Mouse (Mus musculus): Measurements from ENCODE around the gene Ndufs1.
"Not testable (repeated sequence)": the region's sequence is repeated elsewhere in the genome, so short reads cannot be mapped to it uniquely, and the experiment has no call there.

The Ndufs1 gene

DNA sequence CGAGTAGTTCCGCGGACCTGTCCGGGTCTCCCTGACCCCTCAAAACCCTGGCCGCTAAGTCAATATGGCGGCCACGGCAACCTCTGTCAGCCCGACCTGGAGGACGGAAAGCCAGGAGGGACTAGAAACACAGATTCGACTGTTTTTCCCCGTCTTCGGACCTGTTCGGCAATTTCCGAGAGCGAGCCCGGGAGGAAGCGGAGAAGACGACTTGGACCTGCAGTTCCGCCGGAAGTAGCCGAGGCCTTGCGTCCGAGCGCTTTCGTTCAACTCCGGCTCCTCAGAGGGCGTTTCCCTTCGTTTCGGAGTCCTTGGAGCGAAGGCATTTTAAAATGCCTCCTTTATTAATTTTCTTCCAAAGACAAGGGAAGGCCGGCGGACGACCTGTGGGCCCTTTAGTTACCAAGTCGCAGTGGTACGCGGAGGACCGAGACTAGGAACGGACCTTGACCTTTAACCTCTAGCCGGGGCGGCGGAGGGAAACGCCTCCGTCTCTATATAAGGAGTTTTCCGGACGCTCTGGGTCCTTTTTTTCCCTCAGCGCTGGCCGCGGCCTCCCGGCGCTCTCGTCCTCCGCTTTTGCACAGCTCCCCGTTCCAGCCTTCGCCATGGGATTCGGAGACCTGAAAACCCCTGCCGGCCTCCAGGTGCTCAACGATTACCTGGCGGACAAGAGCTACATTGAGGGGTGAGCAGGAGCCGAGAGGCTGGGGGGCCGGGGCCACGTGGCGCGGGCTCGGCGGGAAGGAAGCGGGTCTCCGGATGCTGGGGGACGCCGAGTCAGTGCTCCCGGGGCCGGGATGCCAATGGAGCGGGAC, at the start of gene Ndufs1, which contains the start of gene Eef1b2:
Gene Ndufs1, minus strand, starts transcription at position 230 of the 818 bp plus-strand sequence.
Gene Eef1b2, plus strand, starts transcription at position 222 of the 818 bp plus-strand sequence.
- peak; percentile 98 for DNase-seq

DNA sequence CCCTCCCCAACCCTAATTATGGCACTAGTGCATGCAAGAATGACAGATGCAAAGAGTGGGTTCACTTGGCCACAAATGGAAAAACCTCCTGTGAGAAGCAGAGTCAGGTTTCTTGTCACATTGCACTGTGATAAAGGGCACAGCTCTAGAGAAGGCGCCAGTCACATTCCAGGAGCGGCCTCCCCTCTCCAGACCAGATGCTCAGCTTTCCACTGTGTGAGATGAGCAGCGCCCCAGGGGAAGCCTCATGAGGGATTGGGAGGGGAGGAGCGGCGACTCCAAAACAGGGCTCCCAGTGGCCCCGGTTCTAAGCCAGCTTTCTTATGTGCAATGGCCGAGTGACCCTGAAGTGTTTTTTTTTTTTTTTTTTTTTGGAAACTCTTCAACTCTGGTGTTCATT, 49.3 kb upstream of the Ndufs1 start:
- no peak for DNase-seq

DNA sequence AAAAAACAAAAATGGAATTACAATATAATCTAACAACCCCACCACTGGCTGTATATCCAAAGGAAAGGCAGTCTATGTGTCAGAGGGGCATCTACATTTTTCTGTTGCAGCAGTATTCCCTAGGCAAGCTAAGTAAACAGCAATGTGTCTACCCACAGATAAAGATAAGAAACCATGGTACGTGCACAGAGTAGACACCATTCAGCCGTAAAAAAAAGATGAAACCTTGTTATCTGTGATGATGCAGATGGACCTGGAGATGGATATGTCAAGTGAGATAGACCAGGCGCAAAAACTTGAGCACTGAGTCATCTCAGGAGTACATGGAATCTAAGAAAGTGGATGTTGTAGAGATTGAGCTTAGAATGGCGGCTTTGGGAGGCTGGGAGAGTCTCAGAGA, 48.4 kb upstream of the Ndufs1 start:
- DNase-seq: no peak

DNA sequence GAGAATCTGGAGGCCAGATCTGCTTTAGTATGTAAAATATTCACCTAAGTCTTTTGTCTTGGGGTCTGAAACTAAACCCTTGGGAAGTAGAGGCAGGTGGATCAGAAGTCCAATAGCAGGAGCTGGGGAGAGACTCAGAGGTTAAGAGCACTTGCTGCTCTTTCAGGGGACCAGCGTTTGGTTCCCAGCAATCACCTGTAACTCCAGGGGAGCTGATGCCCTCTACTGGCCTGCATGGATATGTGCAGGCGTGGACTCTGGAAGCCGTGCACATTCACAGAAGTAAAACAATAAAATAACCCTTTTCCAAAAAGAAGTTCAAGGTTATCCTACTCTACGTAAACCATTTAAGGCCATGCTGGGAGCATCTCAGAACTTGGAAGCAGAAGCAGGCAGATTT, 42.6 kb upstream of the Ndufs1 start:
- DNase-seq: no peak

DNA sequence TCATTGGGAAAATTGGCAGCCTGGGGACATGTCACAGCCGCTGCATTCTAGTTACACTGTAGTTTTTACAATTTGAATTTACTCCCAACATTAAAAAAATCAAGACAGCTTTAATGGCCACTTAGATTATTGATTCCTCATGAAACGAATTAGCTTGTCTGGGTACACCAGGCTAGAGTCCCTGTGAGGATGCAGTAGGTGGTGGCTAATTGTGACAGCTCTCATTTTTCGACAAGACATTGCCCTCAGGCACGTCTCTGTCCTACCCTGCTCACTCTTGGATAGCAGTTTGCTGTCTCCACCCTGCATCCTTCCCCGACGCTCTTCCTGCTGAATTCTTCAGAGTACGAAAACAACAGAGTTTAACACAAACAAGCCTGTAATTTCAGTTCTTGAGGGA, 38.0 kb upstream of the Ndufs1 start:
- DNase-seq: no peak

DNA sequence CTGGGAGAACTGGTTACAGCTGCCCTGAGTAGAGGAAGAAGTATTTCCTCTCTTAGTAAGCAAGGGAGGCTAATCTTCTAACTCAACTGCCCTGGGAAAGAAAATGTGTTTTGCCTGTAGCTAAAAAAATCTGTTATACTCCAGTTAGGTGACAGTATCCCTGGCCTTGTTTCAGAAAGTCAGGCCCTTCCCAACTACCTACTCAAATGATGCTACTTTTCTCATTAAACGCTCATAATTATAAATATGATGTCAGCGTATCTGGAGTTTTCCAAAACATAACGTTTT, 37.6 kb upstream of the Ndufs1 start, which contains the start of gene Gpr1:
Gene Gpr1, minus strand, starts transcription at position 273 of the 288 bp plus-strand sequence.
- no peak for DNase-seq

DNA sequence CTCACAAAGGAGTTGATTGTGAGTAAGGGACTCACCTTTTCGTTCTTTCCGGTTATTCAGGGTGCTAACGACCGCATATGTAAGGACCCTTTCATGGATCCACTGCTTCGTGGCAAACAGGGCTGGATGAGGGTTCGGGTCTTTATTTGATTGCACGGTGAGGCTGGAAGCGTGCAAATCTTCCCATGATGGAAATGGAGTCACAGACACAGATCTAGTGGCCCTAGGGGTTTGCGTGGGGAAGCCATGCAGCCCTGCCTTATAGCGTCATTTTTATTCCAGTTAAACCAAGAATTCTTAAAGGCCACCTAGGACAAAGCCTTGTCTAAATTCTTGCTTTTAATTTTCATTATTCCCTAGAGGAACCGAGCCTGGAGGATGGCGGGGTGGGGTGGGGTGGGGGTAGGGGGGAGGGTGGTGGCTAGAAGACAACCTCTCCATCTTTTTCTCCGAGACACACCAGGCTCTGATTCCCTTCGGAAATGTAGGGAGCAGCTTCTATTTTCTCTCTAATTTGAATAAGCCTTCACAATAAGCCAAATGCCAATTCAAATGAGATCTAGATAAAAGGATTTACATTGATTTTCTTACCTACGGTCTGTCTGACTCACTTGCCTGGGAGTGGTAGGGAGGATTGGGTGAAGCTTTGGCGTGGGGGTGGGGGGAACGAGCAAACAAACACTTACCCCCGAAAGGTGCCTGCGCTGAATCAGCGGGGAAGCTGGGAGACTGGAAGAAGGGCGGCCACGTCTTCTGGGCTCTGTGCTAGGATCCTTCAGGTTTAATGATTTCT, 37.0 kb upstream of the Ndufs1 start:
- no peak for DNase-seq

DNA sequence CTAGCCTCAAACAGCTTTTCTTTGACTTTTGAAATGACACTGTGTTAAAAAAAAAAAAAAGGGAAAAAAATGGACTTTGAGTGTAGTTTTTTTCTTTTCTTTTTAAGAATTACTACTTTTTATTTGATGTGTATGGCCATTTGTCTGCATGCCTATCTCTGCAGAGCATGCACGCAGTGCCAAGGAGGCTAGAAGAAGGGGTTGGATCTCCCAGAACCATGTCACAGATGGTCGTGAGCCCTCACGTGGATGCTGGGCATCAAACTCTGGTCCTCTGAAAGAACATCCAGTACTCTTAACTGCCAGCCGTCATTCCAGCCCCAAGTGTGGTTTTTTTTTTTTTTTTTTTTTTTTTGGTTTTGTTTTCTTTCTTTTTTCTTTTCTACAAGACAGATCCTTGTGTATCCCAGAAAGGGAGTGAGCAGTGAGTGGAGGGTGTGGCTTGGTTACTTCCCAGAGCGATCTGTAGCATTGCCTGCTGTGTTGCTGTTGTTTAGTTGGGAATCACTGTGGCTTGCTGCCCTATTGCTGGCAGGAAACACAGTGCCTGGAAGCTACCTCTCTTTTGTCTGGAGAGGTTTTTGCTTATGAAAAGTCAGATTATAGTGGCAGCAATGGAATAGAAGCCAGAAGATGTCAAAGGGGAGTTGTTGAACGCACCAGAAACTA, 33.4 kb upstream of the Ndufs1 start:
- DNase-seq: no peak

DNA sequence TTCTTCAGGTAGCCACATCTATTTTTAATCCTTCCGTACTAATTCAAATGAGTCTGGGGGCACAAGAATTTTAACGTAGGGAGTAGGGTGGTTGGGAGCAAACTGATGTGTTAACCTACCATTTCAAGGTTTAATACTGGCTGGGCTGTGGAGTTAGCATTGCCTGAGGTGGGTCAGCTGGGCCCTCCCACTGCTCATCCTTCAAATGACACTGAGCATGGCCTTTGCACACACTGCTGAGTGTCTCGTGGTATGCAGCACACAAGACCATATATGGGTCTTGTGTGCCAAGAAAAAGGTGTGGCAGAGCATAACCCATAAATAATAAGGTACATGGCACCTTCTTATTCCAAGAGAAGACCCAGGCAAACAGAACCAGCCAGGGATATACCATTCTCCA, 31.0 kb upstream of the Ndufs1 start:
- DNase-seq: no peak

DNA sequence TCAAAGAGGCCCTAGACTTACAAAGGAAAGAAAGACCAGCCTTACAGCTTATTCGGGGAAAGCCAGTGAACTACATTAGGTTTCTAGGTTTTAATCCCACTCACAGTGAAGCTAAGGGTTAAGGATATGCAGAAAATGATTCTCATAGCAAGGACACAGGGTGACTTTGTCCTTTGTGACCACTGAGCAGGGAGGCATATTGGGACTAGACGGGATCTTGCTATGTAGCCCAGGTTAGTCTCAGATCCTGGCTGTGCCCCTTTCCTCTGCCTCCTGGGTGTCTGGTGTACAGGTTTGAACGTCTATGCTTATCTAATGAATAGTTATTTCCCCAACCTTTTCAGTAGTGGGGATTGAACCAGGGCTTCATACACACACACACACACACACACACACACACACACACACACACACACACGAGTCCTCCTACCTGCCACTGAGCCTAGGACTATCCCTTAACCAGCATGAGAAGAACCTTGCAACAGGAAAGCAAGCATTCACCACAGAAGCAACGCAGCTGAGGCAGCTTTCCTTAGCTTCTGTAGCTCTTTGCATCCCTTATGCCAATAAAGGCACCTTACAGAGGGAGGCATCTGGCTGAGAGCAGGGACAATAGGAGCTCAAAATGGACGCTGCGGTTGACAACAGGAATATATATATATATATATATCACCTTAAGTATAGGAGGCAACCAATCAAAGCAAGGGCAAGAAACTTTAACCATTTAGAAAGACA, 28.2 kb upstream of the Ndufs1 start:
- DNase-seq: no peak

DNA sequence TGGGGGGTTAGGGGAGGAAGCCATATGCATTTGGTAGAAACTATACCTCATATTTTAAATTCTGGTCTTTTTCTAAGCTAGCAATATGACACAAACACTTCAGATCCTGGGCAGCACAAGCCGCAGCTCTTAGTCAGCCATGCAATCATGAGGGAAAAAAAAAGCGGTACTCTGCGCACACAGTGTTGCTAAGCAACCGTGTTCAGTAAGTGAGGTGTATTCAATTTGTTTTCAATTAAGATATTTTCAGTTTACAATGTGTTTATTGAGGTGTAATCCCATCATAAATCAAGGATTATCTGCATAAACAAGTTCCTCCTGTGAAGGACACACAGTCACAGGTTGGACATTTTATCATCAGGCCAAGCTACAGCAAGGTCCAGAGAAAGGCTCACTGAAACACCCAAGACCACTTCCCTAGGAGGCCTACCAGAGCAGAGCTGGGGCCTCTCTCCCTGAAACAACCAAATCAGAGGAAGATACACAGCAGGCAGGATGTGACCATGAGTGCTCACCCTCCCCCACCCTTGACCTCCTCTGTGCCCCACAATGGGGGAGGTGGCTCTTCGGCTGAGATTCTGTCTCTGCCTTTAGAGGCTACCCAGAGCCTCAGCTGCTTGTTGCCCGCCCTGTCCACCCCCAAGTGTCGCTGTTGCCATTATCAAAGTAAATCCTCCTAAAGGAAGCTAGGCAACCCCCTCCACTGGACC, 27.5 kb upstream of the Ndufs1 start:
- DNase-seq: no peak

DNA sequence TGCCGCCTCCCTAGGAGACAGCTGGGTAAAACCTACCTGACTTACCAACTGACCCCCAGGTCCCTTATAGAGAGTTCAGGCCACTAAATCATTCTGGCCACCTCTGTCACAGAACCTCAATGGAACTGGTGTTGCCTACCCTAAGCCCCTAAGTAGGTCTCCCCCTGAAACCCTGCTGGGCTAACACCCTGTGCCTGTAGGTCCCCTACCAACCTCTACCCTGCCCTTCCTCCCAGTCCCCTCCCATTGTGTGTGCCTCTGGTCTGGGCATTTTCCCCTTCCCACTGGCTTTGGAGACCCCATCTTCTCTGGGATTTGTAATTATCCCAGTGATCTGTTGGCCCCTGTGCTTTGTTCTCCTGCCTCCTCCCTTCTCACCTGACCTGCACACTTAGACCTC, 26.8 kb upstream of the Ndufs1 start:
- DNase-seq: no peak

DNA sequence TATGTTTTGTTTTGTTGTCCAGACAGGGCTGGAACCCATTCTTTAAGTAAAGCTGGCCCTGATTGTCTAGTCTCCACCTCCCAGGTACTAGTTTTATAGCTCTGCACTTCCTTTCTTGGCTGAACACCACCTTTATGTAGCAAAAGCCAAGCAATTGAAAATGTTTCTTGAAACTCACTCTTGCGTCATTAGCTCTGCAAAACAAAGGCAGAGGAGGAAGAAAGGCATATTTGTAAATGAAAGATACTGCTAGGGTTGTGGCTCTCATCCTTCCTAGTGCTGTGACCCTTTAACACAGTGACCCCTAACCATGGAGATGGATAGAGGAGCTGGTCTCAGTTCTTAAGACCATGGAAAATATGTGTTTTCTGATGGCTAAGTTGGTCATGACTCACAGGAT, 25.0 kb upstream of the Ndufs1 start:
- no peak for DNase-seq

DNA sequence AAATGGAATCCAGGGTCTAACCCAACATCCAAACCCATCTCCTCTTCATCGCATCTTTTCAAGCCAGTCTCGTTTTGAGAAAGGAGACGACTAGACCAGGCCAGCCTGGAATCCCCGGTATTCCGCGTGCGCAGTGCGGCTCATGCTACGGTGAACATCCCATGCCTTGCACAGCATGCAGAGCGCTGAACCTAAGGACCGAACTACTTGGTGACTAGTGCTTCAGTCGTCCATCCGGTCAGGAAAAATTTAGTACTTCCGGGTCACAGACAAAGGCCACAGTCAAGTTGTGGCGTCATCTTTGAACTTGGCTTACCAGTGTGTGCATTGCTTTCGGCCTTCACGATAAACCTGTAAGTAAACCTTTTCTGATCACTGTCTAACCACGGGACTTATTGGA, 23.7 kb upstream of the Ndufs1 start:
- no peak for DNase-seq

DNA sequence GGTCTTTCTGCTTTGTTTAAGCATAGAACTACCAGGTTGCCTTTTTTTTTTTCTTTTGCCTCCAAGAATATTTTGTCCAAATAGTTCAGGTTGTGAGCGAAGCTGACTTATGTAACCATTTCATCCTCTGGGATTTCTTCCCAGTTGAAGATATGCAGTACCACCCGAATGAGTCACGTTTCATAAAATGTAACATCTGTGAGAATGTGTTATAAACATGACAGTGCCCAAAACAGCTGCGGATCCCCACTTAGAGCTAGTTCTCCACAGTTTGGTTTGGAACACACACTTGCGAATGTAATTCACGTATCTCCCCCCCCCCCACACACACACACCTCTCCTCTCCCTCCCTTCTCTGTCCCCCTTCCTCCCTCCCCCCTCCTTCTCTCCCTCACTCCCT, 22.8 kb upstream of the Ndufs1 start:
- no peak for DNase-seq

DNA sequence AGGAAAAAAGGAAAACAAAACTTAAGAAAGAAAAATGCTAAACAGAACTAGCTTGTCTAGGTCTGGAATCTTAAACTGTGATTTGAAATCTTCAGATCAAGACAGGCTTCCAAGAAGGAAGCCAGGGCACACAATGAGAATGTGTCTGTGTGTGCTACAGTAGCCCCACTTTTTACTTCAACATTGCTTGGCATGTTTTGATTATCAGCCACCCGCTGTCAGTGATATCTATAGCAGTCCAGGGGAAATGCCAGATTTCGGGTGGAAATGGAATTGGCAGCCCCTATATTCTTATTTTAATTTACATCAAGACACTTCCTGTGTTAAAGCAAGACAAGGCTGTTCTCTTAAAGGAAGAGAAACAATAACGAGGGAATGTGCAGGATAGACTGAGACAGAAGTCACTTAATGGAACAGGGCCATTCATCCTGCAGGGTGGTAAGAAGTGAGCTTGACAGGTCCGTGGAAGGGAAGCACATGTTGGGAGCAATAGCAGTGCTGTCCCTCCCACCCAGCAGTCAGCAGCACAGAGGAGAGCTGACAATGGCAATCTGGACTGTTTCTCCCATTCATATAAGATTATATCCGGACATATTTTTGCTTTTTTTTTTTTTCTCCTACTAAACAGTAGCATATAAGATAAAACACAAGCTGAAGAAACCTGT, 19.3 kb upstream of the Ndufs1 start:
- no peak for DNase-seq

DNA sequence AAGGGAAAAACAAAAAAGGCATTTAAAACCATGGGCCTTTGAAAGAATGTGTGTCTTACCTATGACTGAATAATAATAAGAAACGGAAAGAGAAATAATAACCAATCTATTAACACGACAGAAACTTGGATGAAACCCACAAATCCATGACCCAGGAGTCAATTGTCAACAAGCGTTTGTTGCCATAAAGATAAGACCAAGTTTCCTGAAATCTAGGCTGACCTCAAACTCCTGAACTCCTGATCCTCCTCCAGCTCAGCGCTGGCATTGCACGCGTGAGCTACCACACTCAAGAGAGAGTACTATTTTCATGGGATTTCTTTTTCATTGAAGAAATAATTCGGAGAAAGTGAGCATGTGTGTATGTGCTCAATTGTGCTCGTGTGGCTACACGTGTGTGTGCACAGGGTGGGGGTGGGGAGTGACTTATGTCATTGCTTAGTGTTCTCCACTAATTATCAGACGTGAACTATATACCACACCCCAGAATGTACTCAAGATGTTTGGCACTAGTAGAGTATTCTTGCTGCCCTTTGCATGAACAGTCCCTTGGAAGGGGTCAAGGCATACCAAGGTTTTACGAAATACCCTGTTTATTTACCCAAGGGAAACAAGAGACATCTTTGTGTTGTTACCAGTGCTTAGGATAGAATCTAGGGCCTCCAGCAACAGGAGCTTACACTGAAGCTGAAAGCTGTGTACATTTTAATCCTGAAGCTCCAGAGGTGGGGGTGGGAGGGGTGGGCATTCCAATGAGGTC, 15.9 kb upstream of the Ndufs1 start:
- no peak for DNase-seq

DNA sequence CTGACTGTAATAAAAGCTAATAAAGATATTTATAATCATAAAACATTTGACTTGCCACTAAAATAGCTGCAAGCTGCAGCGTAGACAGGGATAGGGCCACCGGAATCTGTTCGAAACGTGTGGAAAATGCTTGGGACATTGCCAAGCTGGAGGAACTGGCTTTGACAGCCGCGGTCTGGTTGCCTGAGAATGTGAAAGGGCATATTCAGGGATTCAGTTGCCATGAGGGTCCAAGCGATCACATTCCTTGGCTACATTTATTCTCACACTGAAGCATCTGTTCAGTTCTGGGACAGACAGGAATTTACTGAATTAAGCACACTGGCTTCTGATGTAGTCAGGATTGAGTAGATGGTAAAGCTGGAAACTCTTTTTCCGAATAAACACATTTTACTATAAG, 14.2 kb upstream of the Ndufs1 start:
- peak; percentile 25 for DNase-seq

DNA sequence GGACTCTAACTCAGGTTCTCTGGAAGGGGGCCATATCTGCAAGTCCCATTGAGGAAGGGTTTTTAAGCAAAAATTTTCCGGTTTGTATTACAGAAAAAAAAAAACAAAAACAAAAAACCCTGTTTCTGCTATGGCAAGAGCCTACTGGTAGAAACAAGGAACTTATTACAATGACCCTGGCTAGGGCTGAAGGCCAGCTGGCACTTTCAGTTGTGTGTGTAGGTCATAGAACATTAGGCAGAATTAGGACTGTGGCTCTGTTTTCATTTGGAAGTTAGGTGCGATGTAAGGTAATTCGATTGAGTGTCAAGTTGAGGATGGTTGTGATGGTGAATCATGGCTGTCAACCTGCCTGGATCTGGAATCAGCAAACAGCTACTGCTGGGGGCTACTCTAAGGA, 11.9 kb upstream of the Ndufs1 start:
- no peak for DNase-seq

DNA sequence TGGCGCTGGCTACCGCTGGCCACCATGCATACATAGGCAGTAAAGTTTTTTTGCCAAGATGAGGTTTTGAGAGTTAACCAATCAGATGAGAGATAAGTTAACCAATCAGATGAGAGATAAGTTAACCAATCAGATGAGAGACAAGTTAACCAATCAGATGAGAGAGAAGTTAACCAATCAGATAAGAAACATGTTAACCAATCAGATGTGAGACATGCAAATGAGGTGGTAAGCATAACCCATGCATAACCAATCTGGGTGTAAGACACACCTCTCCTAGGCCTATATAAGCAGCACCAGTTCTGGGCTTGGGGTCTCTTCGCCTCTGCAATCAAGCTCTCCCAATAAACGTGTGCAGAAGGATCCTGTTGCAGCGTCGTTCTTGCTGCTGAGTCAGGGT, 8.8 kb upstream of the Ndufs1 start:
- not testable (repeated sequence) for DNase-seq

DNA sequence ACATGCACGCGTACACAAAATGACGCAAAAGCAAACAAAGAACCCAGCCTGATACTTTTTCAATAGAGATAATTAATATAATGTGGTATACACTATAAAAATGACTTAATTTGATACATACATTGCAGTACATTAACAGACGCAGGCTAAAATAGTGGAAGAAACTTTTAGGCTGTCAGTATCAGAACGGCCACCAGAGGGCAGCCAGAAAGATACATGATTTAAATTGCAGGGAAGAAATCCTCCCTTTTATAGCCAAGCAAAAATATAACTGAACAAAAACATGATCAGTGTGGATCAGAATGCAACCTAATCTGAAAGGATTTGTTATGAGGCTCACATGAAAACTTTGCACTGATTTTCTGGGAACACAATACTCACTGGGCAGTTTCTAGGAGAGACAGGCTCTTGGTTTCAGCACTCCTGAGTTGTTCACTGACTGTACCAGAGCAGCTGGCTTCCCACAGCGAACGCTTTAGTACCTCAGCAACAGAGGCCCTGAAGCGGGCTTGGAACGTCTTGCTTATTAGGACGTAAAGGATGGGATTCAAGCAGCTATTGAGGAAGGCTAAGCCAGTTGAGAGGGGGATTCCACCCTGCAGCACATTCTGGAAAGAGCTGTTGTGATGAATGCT, 6.1 kb upstream of the Ndufs1 start:
- DNase-seq: peak; percentile 60
